Mouse (Mus musculus): ENCODE data around the gene Ociad2. TPM values are rescaled to one million over a fixed set of nuclear protein-coding genes. Genes with fewer than 3 reads are reported as not detected.

Gene Ociad2
- polyA plus RNA-seq, 1 experiment = 2.0 TPM

GRCm38 (mm10) chr5:73289900-73290299 lies 50.9 kb downstream of the Ociad2 start:
- Histone ChIP-seq H3K4me3 (replicated peaks; ENCODE audit: control insufficient read depth, low read depth, low read length) (no peak overlapping the region), H3K4me1 (ENCODE audit: control insufficient read depth, insufficient read depth, low read length) (no peaks in the 10 kb centered on the region; the same call in 1 of the 2 replicates), H3K27ac (ENCODE audit: control insufficient read depth, insufficient read depth, low read depth, low read length, poor library complexity) (no peak overlapping the region)
- WGBS = 30% methylated on average over 2 of the region's 2 CpGs
- TF ChIP-seq CTCF (IDR thresholded peaks at IDR 0.05; ENCODE audit: control insufficient read depth, insufficient read depth, low read length) (no peak), POLR2A (IDR thresholded peaks at IDR 0.05; ENCODE audit: borderline replicate concordance, control insufficient read depth, low read depth, low read length) (no peak)

DNA sequence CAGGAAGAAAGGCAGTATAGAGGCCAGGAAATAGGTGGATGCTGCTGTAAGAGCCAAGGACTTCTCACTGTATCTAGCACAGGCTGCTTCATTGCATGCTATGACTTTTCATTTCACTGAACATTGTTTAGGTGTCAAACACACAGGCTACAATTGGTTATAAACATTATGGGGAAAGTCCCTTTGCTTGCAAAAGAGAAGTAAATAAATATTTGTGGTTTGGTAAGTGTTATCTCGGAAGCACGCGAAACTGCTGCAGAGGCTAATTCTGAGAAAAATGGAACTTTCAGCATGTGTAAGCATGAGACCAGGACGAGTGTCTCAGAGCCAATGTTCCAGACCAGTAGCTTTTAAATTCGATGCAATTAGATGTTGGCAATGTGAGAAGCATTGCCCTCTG lies 54.2 kb downstream of the Ociad2 start:
- WGBS = 12% methylated on average over 5 of the region's 5 CpGs
- Histone ChIP-seq H3K4me1 (ENCODE audit: control insufficient read depth, insufficient read depth, low read length) (no peaks in the 10 kb centered on the region; the same call in 1 of the 2 replicates), H3K4me3 (replicated peaks; ENCODE audit: control insufficient read depth, low read depth, low read length) (no peak overlapping the region), H3K27ac (ENCODE audit: control insufficient read depth, insufficient read depth, low read depth, low read length, poor library complexity) (no peak overlapping the region)
- no peak for TF ChIP-seq POLR2A (IDR thresholded peaks at IDR 0.05; ENCODE audit: borderline replicate concordance, control insufficient read depth, low read depth, low read length)
- TF ChIP-seq CTCF (IDR thresholded peaks at IDR 0.05; ENCODE audit: control insufficient read depth, insufficient read depth, low read length) = no peak

DNA sequence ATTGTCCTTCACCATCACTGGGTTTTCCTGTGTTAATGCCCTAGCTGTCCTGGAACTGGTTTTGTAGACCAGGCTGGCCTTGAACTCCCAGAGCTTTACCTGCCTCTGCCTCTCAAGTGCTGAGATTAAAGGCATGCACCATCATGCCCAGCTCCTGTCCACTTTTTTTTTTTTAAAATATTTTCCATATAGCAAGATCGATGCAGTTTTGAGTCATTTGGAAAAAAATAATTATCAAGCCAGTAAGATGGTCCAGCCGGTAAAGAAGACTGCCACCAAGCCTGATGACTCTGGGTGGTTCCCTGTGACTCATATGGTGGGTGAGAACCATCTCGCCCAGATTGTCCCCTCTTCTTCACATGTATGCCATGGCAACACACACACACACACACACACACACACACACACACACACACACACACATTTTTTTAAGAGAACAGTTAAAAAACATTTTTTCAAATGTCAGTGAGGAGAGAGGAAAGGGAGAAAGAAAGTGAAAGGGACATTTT lies 55.3 kb downstream of the Ociad2 start:
- TF ChIP-seq CTCF (IDR thresholded peaks at IDR 0.05; ENCODE audit: control insufficient read depth, insufficient read depth, low read length) (no peak), POLR2A (IDR thresholded peaks at IDR 0.05; ENCODE audit: borderline replicate concordance, control insufficient read depth, low read depth, low read length) (no peak)
- H3K27ac ChIP-seq (ENCODE audit: control insufficient read depth, insufficient read depth, low read depth, low read length, poor library complexity) = no peak overlapping the region
- WGBS = 88% methylated on average over 3 of the region's 3 CpGs
- no peak overlapping the region for H3K4me3 ChIP-seq (replicated peaks; ENCODE audit: control insufficient read depth, low read depth, low read length)
- no peaks in the 10 kb centered on the region; the same call in 1 of the 2 replicates for H3K4me1 ChIP-seq (ENCODE audit: control insufficient read depth, insufficient read depth, low read length)

- Histone ChIP-seq H3K27ac (ENCODE audit: control insufficient read depth, insufficient read depth, low read depth, low read length, poor library complexity) (no peak overlapping the region), H3K4me1 (ENCODE audit: control insufficient read depth, insufficient read depth, low read length) (no peaks in the 10 kb centered on the region; the same call in 1 of the 2 replicates), H3K4me3 (replicated peaks; ENCODE audit: control insufficient read depth, low read depth, low read length) (no peak overlapping the region)
- TF ChIP-seq CTCF (IDR thresholded peaks at IDR 0.05; ENCODE audit: control insufficient read depth, insufficient read depth, low read length) (no peak), POLR2A (IDR thresholded peaks at IDR 0.05; ENCODE audit: borderline replicate concordance, control insufficient read depth, low read depth, low read length) (no peak)
Measured at GRCm38 (mm10) chr5:73284046-73284445, 56.8 kb downstream of the Ociad2 start.

DNA sequence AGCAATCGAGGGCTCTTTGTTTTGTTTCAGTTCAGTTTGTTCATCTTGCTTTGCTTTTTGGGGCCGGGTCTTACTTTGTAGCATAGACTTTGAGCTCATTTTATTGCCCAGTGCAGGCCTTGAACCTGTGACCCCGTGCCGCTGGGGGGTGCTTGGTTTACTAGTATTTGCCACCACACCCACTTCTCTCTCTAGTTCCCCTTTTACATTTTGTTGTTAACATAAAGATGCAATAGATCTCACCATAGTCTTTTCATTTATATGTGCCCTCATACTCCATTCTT lies 60.3 kb downstream of the Ociad2 start:
- WGBS = 76% methylated on average over 4 of the region's 4 CpGs
- H3K27ac ChIP-seq (ENCODE audit: control insufficient read depth, insufficient read depth, low read depth, low read length, poor library complexity) = no peak overlapping the region
- no peaks in the 10 kb centered on the region; the same call in 1 of the 2 replicates for H3K4me1 ChIP-seq (ENCODE audit: control insufficient read depth, insufficient read depth, low read length)
- H3K4me3 ChIP-seq (replicated peaks; ENCODE audit: control insufficient read depth, low read depth, low read length) = no peak overlapping the region
- no peak for TF ChIP-seq POLR2A (IDR thresholded peaks at IDR 0.05; ENCODE audit: borderline replicate concordance, control insufficient read depth, low read depth, low read length)
- no peak for TF ChIP-seq CTCF (IDR thresholded peaks at IDR 0.05; ENCODE audit: control insufficient read depth, insufficient read depth, low read length)

DNA sequence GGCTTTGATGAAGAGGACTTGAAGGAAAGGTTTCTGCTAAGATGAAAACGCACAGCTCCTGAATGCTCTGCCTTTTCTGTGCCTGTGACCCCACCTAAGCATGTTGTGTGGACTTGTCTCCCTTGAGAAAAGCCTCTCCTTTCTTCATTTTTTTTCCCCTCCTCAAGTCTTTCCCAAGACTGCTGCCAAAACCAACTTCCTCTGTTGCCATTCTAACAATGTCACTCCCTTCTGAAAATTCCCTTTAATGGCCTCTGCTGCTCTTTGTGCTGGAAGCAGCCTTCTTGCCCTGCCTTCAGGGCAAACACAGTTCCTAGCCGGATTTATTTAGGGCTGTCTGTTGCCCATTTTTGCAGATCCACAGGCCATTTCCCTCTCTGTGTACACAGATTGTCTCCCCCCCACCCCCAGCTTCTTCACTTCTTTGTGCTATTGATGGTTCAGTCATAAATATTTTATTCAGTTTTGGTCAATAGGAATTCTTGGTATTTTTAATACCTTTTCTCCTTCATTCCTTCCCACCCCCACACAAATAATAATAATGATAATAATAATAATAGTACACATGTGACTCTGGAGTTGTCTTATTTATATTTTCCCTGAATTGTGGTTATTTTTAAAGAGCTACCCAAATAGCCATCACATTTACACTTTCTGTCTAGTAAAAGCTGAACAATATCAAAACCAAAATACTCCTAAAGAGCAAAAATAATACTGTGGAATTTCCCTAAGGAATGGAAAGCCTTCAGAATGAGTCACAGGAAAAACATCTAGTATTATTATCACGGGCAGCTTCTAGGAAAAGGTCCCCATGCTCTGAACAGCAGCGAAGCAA lies 60.9 kb downstream of the Ociad2 start:
- Histone ChIP-seq H3K4me3 (replicated peaks; ENCODE audit: control insufficient read depth, low read depth, low read length) (no peak overlapping the region), H3K27ac (ENCODE audit: control insufficient read depth, insufficient read depth, low read depth, low read length, poor library complexity) (no peak overlapping the region), H3K4me1 (ENCODE audit: control insufficient read depth, insufficient read depth, low read length) (no peaks in the 10 kb centered on the region; the same call in 1 of the 2 replicates)
- TF ChIP-seq CTCF (IDR thresholded peaks at IDR 0.05; ENCODE audit: control insufficient read depth, insufficient read depth, low read length) = no peak
- TF ChIP-seq POLR2A (IDR thresholded peaks at IDR 0.05; ENCODE audit: borderline replicate concordance, control insufficient read depth, low read depth, low read length) = no peak
- WGBS = 79% methylated on average over 4 of the region's 4 CpGs

DNA sequence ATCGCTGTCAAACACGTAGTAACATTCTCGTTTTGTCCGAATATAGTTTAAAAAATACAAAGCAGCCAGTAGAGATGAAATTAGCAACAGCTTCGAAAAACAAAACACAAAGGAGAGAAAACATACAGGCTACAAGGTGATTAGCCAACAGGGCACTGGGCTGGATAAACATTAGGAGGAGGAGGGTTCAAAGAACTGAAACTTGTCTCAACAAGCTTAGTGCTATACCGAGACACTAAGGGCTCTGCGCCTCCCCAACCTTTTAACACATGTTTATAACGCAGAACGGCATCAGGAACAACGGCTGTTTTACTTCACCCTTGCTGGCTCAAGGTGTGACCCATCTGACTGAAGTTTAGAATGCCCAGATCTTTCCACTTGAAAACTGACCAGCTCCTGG lies 61.6 kb downstream of the Ociad2 start:
- 89% methylated on average over 10 of the region's 10 CpGs for WGBS
- Histone ChIP-seq H3K27ac (ENCODE audit: control insufficient read depth, insufficient read depth, low read depth, low read length, poor library complexity) (no peak overlapping the region), H3K4me3 (replicated peaks; ENCODE audit: control insufficient read depth, low read depth, low read length) (no peak overlapping the region), H3K4me1 (ENCODE audit: control insufficient read depth, insufficient read depth, low read length) (no peaks in the 10 kb centered on the region; the same call in 1 of the 2 replicates)
- TF ChIP-seq POLR2A (IDR thresholded peaks at IDR 0.05; ENCODE audit: borderline replicate concordance, control insufficient read depth, low read depth, low read length) = no peak
- no peak for TF ChIP-seq CTCF (IDR thresholded peaks at IDR 0.05; ENCODE audit: control insufficient read depth, insufficient read depth, low read length)

DNA sequence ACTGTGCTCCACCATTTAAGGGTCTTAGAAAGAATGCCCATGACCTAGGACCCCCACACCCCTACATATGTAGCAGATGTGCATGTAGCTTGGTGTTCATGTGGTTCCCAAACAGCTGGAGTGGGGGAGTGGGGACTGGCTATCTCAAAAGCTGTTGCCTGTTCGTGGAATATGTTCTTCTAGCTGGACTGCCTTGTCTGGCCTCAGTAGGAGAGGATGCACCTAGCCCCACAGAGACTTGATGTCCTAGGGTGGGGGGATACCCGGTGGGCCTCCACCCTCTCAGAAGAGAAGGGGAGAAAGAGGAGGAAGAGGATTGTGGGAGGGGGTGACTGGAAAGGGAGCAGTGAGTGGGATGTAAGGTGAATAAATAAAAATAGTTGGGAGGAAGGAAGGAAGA lies 65.9 kb downstream of the Ociad2 start:
- Histone ChIP-seq H3K27ac (ENCODE audit: control insufficient read depth, insufficient read depth, low read depth, low read length, poor library complexity) (no peak overlapping the region), H3K4me1 (ENCODE audit: control insufficient read depth, insufficient read depth, low read length) (no peaks in the 10 kb centered on the region; the same call in 1 of the 2 replicates), H3K4me3 (replicated peaks; ENCODE audit: control insufficient read depth, low read depth, low read length) (no peak overlapping the region)
- TF ChIP-seq CTCF (IDR thresholded peaks at IDR 0.05; ENCODE audit: control insufficient read depth, insufficient read depth, low read length) = no peak
- no peak for TF ChIP-seq POLR2A (IDR thresholded peaks at IDR 0.05; ENCODE audit: borderline replicate concordance, control insufficient read depth, low read depth, low read length)
- 80% methylated on average over 2 of the region's 2 CpGs for WGBS
